Mouse (Mus musculus): ENCODE data around the gene Wdfy4.

GRCm38 (mm10) chr14:33171942-33172341, 13.4 kb downstream of the Wdfy4 start:
- TF ChIP-seq CTCF (IDR thresholded peaks at IDR 0.05; ENCODE audit: extremely low read depth, insufficient read depth, insufficient read length, insufficient replicate concordance) (no peak), POLR2A (IDR thresholded peaks at IDR 0.05; ENCODE audit: low read depth, low read length) (no peak)
